In genomic region chr6:85502103-85502910, GRCm38 (mm10) we compare ENCODE assay signal across 10 mouse cellular contexts. TPM values are rescaled to one million over a fixed set of nuclear protein-coding genes. Genes with fewer than 3 reads are reported as not detected.
DNase-seq lines count a peak whose midpoint lies in the region; ATAC-seq and TF ChIP-seq lines count a peak whose summit lies in the region.
"Had no signal": no experiment of that assay in that cellular context is flagged by ENCODE, and none has a peak within 500 bp of the region (broad histone marks: within the 10 kb centered on the region; RNA-seq: fewer than 3 reads in every experiment).

No protein-coding gene starts in this region.

- H3K4me3 ChIP-seq in testis, adult 2 months (ENCODE audit: control insufficient read depth, low read depth, low read length) = peak overlapping the region; percentile 52
- H3K4me3 ChIP-seq in intestine, embryonic 16.5 days (ENCODE audit: low read length) = peak overlapping the region; percentile 72
- peak overlapping the region; percentile 55 for H3K4me3 ChIP-seq in neural tube, embryonic 12.5 days

- ATAC-seq in frontal cortex, adult (ENCODE audit: low TSS enrichment) = peak; percentile 64
- peak; percentile 56 for ATAC-seq in intestine, embryonic 16.5 days
- ATAC-seq in neural tube, embryonic 12.5 days (ENCODE audit: low FRiP score, low read depth) = peak; percentile 80

- DNase-seq in frontal cortex, adult 2 months (ENCODE audit: extremely low spot score in 1 of 2, low spot score in 1 of 2) = no peak
- no peak for DNase-seq in testis, postnatal 10 days (ENCODE audit: low spot score)
- DNase-seq in testis, postnatal 14 days (ENCODE audit: low spot score) = no peak
- DNase-seq in lung, postnatal 10 days = no peak

- no peaks in the 10 kb centered on the region for H3K9me3 ChIP-seq in intestine, embryonic 16.5 days (ENCODE audit: control insufficient read depth, low read length)
- H3K9me3 ChIP-seq in neural tube, embryonic 12.5 days = no peaks in the 10 kb centered on the region

- peaks cover 3% of the 10 kb centered on the region for H3K27me3 ChIP-seq in testis, adult 2 months (ENCODE audit: control insufficient read depth, insufficient read depth, low read length)
- 0 out of 2 replicates have a peak, but pooled peaks cover 7% of the 10 kb centered on the region for H3K27me3 ChIP-seq in intestine, embryonic 16.5 days (replicated peaks; ENCODE audit: control insufficient read depth, insufficient read depth, low read length)
- peaks cover 22% of the 10 kb centered on the region for H3K27me3 ChIP-seq in neural tube, embryonic 12.5 days (replicated peaks)

- no peak for TF ChIP-seq CTCF in testis, adult 2 months (IDR thresholded peaks at IDR 0.05; ENCODE audit: control insufficient read depth, insufficient read depth, insufficient replicate concordance, low read depth, low read length)

- peaks cover 14% of the 10 kb centered on the region for H3K4me1 ChIP-seq in testis, adult 2 months (ENCODE audit: control insufficient read depth, insufficient read depth, low read length)
- peaks cover 5% of the 10 kb centered on the region; the same call in 1 of the 2 replicates for H3K4me1 ChIP-seq in intestine, embryonic 16.5 days (ENCODE audit: control insufficient read depth, insufficient read depth, low read length)
- H3K4me1 ChIP-seq in neural tube, embryonic 12.5 days = peaks cover 17% of the 10 kb centered on the region

- peak overlapping the region; percentile 97 for H3K4me2 ChIP-seq in intestine, embryonic 16.5 days (ENCODE audit: low read depth, low read length)
- H3K4me2 ChIP-seq in neural tube, embryonic 12.5 days (replicated peaks) = peak overlapping the region; percentile 83

- 4% methylated on average over 35 of the region's 37 CpGs for WGBS in intestine, embryonic 16.5 days
- WGBS in neural tube, embryonic 12.5 days = 2% methylated on average over 35 of the region's 37 CpGs

- no peaks in the 10 kb centered on the region for H3K36me3 ChIP-seq in testis, adult 2 months (ENCODE audit: control insufficient read depth, insufficient read depth, low read length)
- H3K36me3 ChIP-seq in intestine, embryonic 16.5 days (ENCODE audit: control insufficient read depth, insufficient read depth, low read length) = no peaks in the 10 kb centered on the region
- no peaks in the 10 kb centered on the region for H3K36me3 ChIP-seq in neural tube, embryonic 12.5 days

- peak overlapping the region; percentile 69 for H3K9ac ChIP-seq in intestine, embryonic 16.5 days (ENCODE audit: low read depth, low read length)
- peak overlapping the region; percentile 72 for H3K9ac ChIP-seq in neural tube, embryonic 12.5 days

- TF ChIP-seq POLR2A in testis, adult 2 months (IDR thresholded peaks at IDR 0.05; ENCODE audit: control insufficient read depth, low read depth, low read length) = no peak

- no peak overlapping the region for H3K27ac ChIP-seq in testis, adult 2 months (ENCODE audit: control insufficient read depth, insufficient read depth, low read depth, low read length)
- no peak overlapping the region for H3K27ac ChIP-seq in intestine, embryonic 16.5 days (ENCODE audit: low read length)
- H3K27ac ChIP-seq in neural tube, embryonic 12.5 days = no peak overlapping the region

RNA-seq across cellular contexts. Expression of gene Fbxo41, which starts 0.5 kb away (rescaled TPM):
- 51.0 and 52.0 TPM in 2 replicates for polyA plus RNA-seq in frontal cortex, adult 2 months (2012; rRNA removed)
- 0.37 and 0.52 TPM in 2 replicates for polyA plus RNA-seq in testis, adult 2 months (2012; rRNA removed)
- 0.12 and 0.16 TPM in 2 replicates for polyA plus RNA-seq in intestine, embryonic 16.5 days (2015; fragmentation: Nextera tagmentation; extraction: Ambion mirVana)
- polyA plus RNA-seq in neural tube, embryonic 12.5 days (2016; fragmentation: Nextera tagmentation; extraction: Ambion mirVana) = 2.6 and 2.7 TPM in 2 replicates

RNA-seq across cellular contexts. Expression of gene Egr4, which starts 11.1 kb away (rescaled TPM):
- 27.7 and 59.7 TPM in 2 replicates for polyA plus RNA-seq in frontal cortex, adult 2 months (2012; rRNA removed)
- 1.8 and 2.0 TPM in 2 replicates for polyA plus RNA-seq in testis, adult 2 months (2012; rRNA removed)
- polyA plus RNA-seq in intestine, embryonic 16.5 days (2015; fragmentation: Nextera tagmentation; extraction: Ambion mirVana) = not detected in 2 replicates
- polyA plus RNA-seq in neural tube, embryonic 12.5 days (2016; fragmentation: Nextera tagmentation; extraction: Ambion mirVana) = not detected in 2 replicates
- polyA plus RNA-seq: C2C12; gonadal fat pad, adult 2 months had no signal

RNA-seq across cellular contexts. Expression of gene Pradc1, which starts 50.5 kb away (rescaled TPM):
- 33.3 and 35.7 TPM in 2 replicates for polyA plus RNA-seq in frontal cortex, adult 2 months (2012; rRNA removed)
- 20.7 and 21.5 TPM in 2 replicates for polyA plus RNA-seq in testis, adult 2 months (2012; rRNA removed)
- polyA plus RNA-seq in intestine, embryonic 16.5 days (2015; fragmentation: Nextera tagmentation; extraction: Ambion mirVana) = 39.4 and 41.2 TPM in 2 replicates
- 29.0 and 31.9 TPM in 2 replicates for polyA plus RNA-seq in neural tube, embryonic 12.5 days (2016; fragmentation: Nextera tagmentation; extraction: Ambion mirVana)

RNA-seq across cellular contexts. Expression of gene Cct7, which starts 51.0 kb away (rescaled TPM):
- polyA plus RNA-seq in frontal cortex, adult 2 months (2012; rRNA removed) = 163 and 180 TPM in 2 replicates
- polyA plus RNA-seq in testis, adult 2 months (2012; rRNA removed) = 496 and 501 TPM in 2 replicates
- 417 and 458 TPM in 2 replicates for polyA plus RNA-seq in intestine, embryonic 16.5 days (2015; fragmentation: Nextera tagmentation; extraction: Ambion mirVana)
- 585 and 590 TPM in 2 replicates for polyA plus RNA-seq in neural tube, embryonic 12.5 days (2016; fragmentation: Nextera tagmentation; extraction: Ambion mirVana)

Comparison
In these comparisons a context has a peak if more than half of its experiments do, and no peak if none do; other contexts are left out.
1. RNA of gene Fbxo41, which starts 0.5 kb away (polyA plus RNA-seq): 51.0 to 52.0 TPM in frontal cortex, adult 2 months; 2.6 to 2.7 TPM in neural tube, embryonic 12.5 days, 0.37 to 0.52 TPM in testis, adult 2 months and 0.12 to 0.16 TPM in intestine, embryonic 16.5 days; every median in the first group is over 10 times any median in the second.
2. Peak in every context shown above with its lines, with median percentiles within 50 percentile points of each other: ATAC-seq and H3K4me3 ChIP-seq.